In the genomic region with DNA sequence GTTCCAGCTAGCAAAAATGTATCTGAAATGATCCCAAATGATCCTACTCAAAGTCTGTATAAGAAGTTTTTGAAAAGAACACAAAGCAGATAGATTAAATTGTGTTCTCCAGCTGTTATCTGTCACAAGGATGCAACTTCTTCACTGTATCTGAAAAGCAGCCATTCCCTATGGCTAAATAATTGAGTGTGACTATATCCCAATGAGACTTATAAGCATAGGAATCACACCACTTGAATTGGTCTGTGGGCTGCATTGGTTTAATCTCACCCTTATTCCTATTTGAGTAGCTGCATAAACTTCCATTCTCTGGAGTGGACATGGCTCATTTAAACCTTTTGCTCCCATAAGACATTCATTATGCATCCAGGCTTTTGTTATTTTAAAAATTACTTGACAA, we compare ENCODE assay signal across 19 mouse cellular contexts.
DNase-seq lines count a peak whose midpoint lies in the region; ATAC-seq and TF ChIP-seq lines count a peak whose summit lies in the region.
"Had no signal": no experiment of that assay in that cellular context is flagged by ENCODE, and none has a peak within 500 bp of the region (broad histone marks: within the 10 kb centered on the region; RNA-seq: fewer than 3 reads in every experiment).

No protein-coding gene starts in this region.

- no peak overlapping the region for H3K4me2 ChIP-seq in lung, embryonic 14.5 days
- no peak overlapping the region for H3K4me2 ChIP-seq in lung, embryonic 16.5 days (ENCODE audit: low read depth, low read length)

- no peaks in the 10 kb centered on the region for H3K27me3 ChIP-seq in lung, embryonic 14.5 days (ENCODE audit: insufficient read depth, low read length)
- no peaks in the 10 kb centered on the region for H3K27me3 ChIP-seq in lung, embryonic 16.5 days (ENCODE audit: control insufficient read depth, insufficient read depth, low read depth, low read length)
- H3K27me3 ChIP-seq: CH12.LX, Patski had no signal

- H3K4me1 ChIP-seq in lung, embryonic 14.5 days (ENCODE audit: insufficient read depth) = peaks cover 3% of the 10 kb centered on the region; the same call in 1 of the 2 replicates
- H3K4me1 ChIP-seq in lung, embryonic 16.5 days (replicated peaks; ENCODE audit: control insufficient read depth, insufficient read depth, low read length) = no peaks in the 10 kb centered on the region

- peak; percentile 36 for DNase-seq in lung, embryonic 14.5 days
- no peak for DNase-seq in lung, adult 18-20 months
- no peak for DNase-seq in lung, postnatal 25 days (ENCODE audit: low spot score)
- DNase-seq: adrenal gland, adult 2 months; adrenal gland, adult 8-10 months; adrenal gland, postnatal 10 days; adrenal gland, postnatal 14 days; adrenal gland, postnatal 25 days; adrenal gland, postnatal 36 days; B cell, adult 2 months; cerebellum, adult 11 months; cerebellum, adult 11-12 months; cerebellum, adult 18-20 months had no signal

- no peak overlapping the region for H3K27ac ChIP-seq in lung, embryonic 14.5 days (ENCODE audit: low read depth)
- no peak overlapping the region for H3K27ac ChIP-seq in lung, embryonic 16.5 days (ENCODE audit: low read length)

- no peaks in the 10 kb centered on the region for H3K36me3 ChIP-seq in lung, embryonic 14.5 days (ENCODE audit: insufficient read depth)
- H3K36me3 ChIP-seq in lung, embryonic 16.5 days (ENCODE audit: control insufficient read depth, insufficient read depth, low read length) = no peaks in the 10 kb centered on the region
- H3K36me3 ChIP-seq: G1E had no signal

- no peak for TF ChIP-seq CTCF in lung, embryonic 14.5 days (IDR thresholded peaks at IDR 0.05; ENCODE audit: low read depth)

- peak; percentile 62; the same call in 1 of the 2 replicates for ATAC-seq in lung, embryonic 14.5 days (ENCODE audit: insufficient read depth)
- peak; percentile 60; the same call in 1 of the 2 replicates for ATAC-seq in lung, embryonic 16.5 days (ENCODE audit: low read depth)
- ATAC-seq: activated CD4-positive, CD25-positive, alpha-beta regulatory T cell, adult 4 months; CD4-positive, CD25-positive, alpha-beta regulatory T cell, adult 4 months; Patski had no signal

- H3K4me3 ChIP-seq in lung, embryonic 14.5 days (ENCODE audit: low read depth, low read length) = no peak overlapping the region
- H3K4me3 ChIP-seq in lung, embryonic 16.5 days (ENCODE audit: low read length) = no peak overlapping the region

- no peak overlapping the region for H3K9ac ChIP-seq in lung, embryonic 14.5 days
- no peak overlapping the region for H3K9ac ChIP-seq in lung, embryonic 16.5 days (ENCODE audit: low read length)

- no peaks in the 10 kb centered on the region for H3K9me3 ChIP-seq in lung, embryonic 14.5 days (ENCODE audit: low read depth, low read length)
- H3K9me3 ChIP-seq in lung, embryonic 16.5 days (ENCODE audit: control insufficient read depth, low read length) = no peaks in the 10 kb centered on the region
- H3K9me3 ChIP-seq: G1E had no signal
